Mouse (Mus musculus): Measurements from ENCODE around the gene Tsc22d1.
A peak's percentile ranks its signal among the peaks of the same experiment; 100 is the strongest.

Gene Tsc22d1

GRCm38 (mm10) chr14:76521308-76521707 lies 106.5 kb downstream of the Tsc22d1 start:
- DNase-seq: no peak

- no peak for DNase-seq
These were observed 108.6 kb downstream of the Tsc22d1 start for GRCm38 (mm10) chr14:76523344-76523743.

GRCm38 (mm10) chr14:76526467-76526866 lies 111.7 kb downstream of the Tsc22d1 start:
- DNase-seq: no peak

- DNase-seq: no peak
These were observed 112.4 kb downstream of the Tsc22d1 start for GRCm38 (mm10) chr14:76527030-76527719.

GRCm38 (mm10) chr14:76527758-76528313 lies 113.1 kb downstream of the Tsc22d1 start:
- no peak for DNase-seq

GRCm38 (mm10) chr14:76528641-76529040 lies 113.9 kb downstream of the Tsc22d1 start:
- no peak for DNase-seq

- no peak for DNase-seq
These were observed 116.4 kb downstream of the Tsc22d1 start for GRCm38 (mm10) chr14:76531027-76531660.

GRCm38 (mm10) chr14:76532257-76533169 lies 117.8 kb downstream of the Tsc22d1 start:
- DNase-seq: no peak

GRCm38 (mm10) chr14:76533170-76533815 lies 118.5 kb downstream of the Tsc22d1 start:
- DNase-seq: no peak

- DNase-seq: no peak
These were observed 120.3 kb downstream of the Tsc22d1 start for GRCm38 (mm10) chr14:76535096-76535495.

- DNase-seq: no peak
These were observed 122.2 kb downstream of the Tsc22d1 start for GRCm38 (mm10) chr14:76536921-76537320.

GRCm38 (mm10) chr14:76540005-76540670 lies 125.4 kb downstream of the Tsc22d1 start:
- DNase-seq: no peak

- DNase-seq: no peak
These were observed 126.6 kb downstream of the Tsc22d1 start for GRCm38 (mm10) chr14:76541341-76541740.

GRCm38 (mm10) chr14:76544136-76544535 lies 129.4 kb downstream of the Tsc22d1 start:
- DNase-seq: no peak

GRCm38 (mm10) chr14:76555263-76556030 lies 140.7 kb downstream of the Tsc22d1 start:
- DNase-seq: no peak

GRCm38 (mm10) chr14:76556031-76556851 lies 141.5 kb downstream of the Tsc22d1 start:
- DNase-seq: peak; percentile 18 to 41

GRCm38 (mm10) chr14:76556852-76557208 lies 142.1 kb downstream of the Tsc22d1 start, which contains the start of gene Serp2:
Serp2 (minus strand) TSS chr14:76556889.
- no peak for DNase-seq
